8 mouse cellular contexts compared by ENCODE assay signal in genomic region chr14:31129326-31130235, GRCm38 (mm10). TPM values are rescaled to one million over a fixed set of nuclear protein-coding genes. Genes with fewer than 3 reads are reported as not detected.
DNase-seq lines count a peak whose midpoint lies in the region; ATAC-seq and TF ChIP-seq lines count a peak whose summit lies in the region.

No protein-coding gene starts in this region.

- DNase-seq in heart, adult 11 months: peak; percentile 94
- DNase-seq in heart, postnatal 25 days (ENCODE audit: low spot score): no peak
- peak; percentile 20 for DNase-seq in forebrain, embryonic 14.5 days (ENCODE audit: low spot score)
- DNase-seq in liver, adult 2 months (ENCODE audit: extremely low read depth, low read depth, low spot score): no peak
- DNase-seq in stomach, postnatal 0 days (ENCODE audit: low spot score): peak; percentile 12
- no peak for DNase-seq in adrenal gland, postnatal 4 days (ENCODE audit: low spot score in 2 of 2)
- no peak for DNase-seq in thymus, postnatal 0 days (ENCODE audit: low spot score)

- H3K4me2 ChIP-seq in forebrain, embryonic 14.5 days (ENCODE audit: low read length): peak overlapping the region; percentile 68
- H3K4me2 ChIP-seq in stomach, postnatal 0 days (replicated peaks; ENCODE audit: low read depth): peak overlapping the region; percentile 63

- TF ChIP-seq EP300 in stomach, postnatal 0 days (optimal IDR thresholded peaks at IDR 0.05): no peak

- H3K9me3 ChIP-seq in E14TG2a.4 (ENCODE audit: low read length): no peaks in the 10 kb centered on the region
- H3K9me3 ChIP-seq in forebrain, embryonic 14.5 days (replicated peaks; ENCODE audit: control insufficient read depth, low read length): no peaks in the 10 kb centered on the region
- H3K9me3 ChIP-seq in stomach, postnatal 0 days (ENCODE audit: control insufficient read depth, low read length): no peaks in the 10 kb centered on the region

- peaks cover 49% of the 10 kb centered on the region for H3K36me3 ChIP-seq in E14TG2a.4 (ENCODE audit: insufficient read depth, low read length)
- H3K36me3 ChIP-seq in forebrain, embryonic 14.5 days (ENCODE audit: control insufficient read depth, insufficient read depth, low read length): no peaks in the 10 kb centered on the region
- no peaks in the 10 kb centered on the region; the same call in 1 of the 2 replicates for H3K36me3 ChIP-seq in liver, adult 2 months (ENCODE audit: control insufficient read depth, insufficient read depth, low read length)
- no peaks in the 10 kb centered on the region for H3K36me3 ChIP-seq in stomach, postnatal 0 days (ENCODE audit: control insufficient read depth, insufficient read depth, low read length)

- peak overlapping the region; percentile 97 for H3K4me3 ChIP-seq in E14TG2a.4 (replicated peaks; ENCODE audit: low read length)
- H3K4me3 ChIP-seq in forebrain, embryonic 14.5 days (ENCODE audit: low read depth, low read length): peak overlapping the region; percentile 81
- H3K4me3 ChIP-seq in liver, adult 2 months (ENCODE audit: insufficient read depth, low read depth, low read length): peak overlapping the region; percentile 42
- peak overlapping the region; percentile 70; the same call in 1 of the 2 replicates for H3K4me3 ChIP-seq in stomach, postnatal 0 days (ENCODE audit: low read depth, low read length)

- TF ChIP-seq POLR2A in liver, adult 2 months (IDR thresholded peaks at IDR 0.05; ENCODE audit: extremely low read depth, insufficient read depth, low read length): no peak

- H3K27ac ChIP-seq in forebrain, embryonic 14.5 days (ENCODE audit: low read depth, low read length): peak overlapping the region; percentile 82
- no peak overlapping the region for H3K27ac ChIP-seq in liver, adult 2 months (replicated peaks; ENCODE audit: insufficient read depth, low read depth, low read length)
- H3K27ac ChIP-seq in stomach, postnatal 0 days (replicated peaks): peak overlapping the region; percentile 71

- no peak for TF ChIP-seq CTCF in E14TG2a.4 (conservative IDR thresholded peaks at IDR 0.05; ENCODE audit: low read length)
- no peak for TF ChIP-seq CTCF in liver, adult 2 months (IDR thresholded peaks at IDR 0.05; ENCODE audit: low read depth, low read length)
- no peak for TF ChIP-seq CTCF in stomach, postnatal 0 days (IDR thresholded peaks at IDR 0.05; ENCODE audit: low read depth)

- peaks cover 11% of the 10 kb centered on the region; the same call in 1 of the 2 replicates for H3K79me2 ChIP-seq in liver, adult 2 months (ENCODE audit: control insufficient read depth, insufficient read depth, low read length)

- no peak for ATAC-seq in forebrain, embryonic 14.5 days
- no peak for ATAC-seq in stomach, postnatal 0 days (ENCODE audit: low FRiP score, low TSS enrichment)

- WGBS in forebrain, embryonic 14.5 days: 66% methylated on average over 15 of the region's 15 CpGs
- WGBS in liver, adult 2 months: 60% methylated on average over 15 of the region's 15 CpGs
- WGBS in stomach, postnatal 0 days: 62% methylated on average over 15 of the region's 15 CpGs

- peak overlapping the region; percentile 29; the same call in 1 of the 2 replicates for H3K9ac ChIP-seq in forebrain, embryonic 14.5 days (ENCODE audit: low read length)
- H3K9ac ChIP-seq in liver, adult 2 months (ENCODE audit: low read depth, low read length): no peak overlapping the region
- H3K9ac ChIP-seq in stomach, postnatal 0 days (ENCODE audit: low read length): no peak overlapping the region

- peaks cover 12% of the 10 kb centered on the region for H3K27me3 ChIP-seq in E14TG2a.4 (ENCODE audit: insufficient read depth, low read length)
- no peaks in the 10 kb centered on the region for H3K27me3 ChIP-seq in forebrain, embryonic 14.5 days (replicated peaks; ENCODE audit: control insufficient read depth, insufficient read depth, low read length)
- H3K27me3 ChIP-seq in liver, adult 2 months (ENCODE audit: control insufficient read depth, insufficient read depth, low read length): no peaks in the 10 kb centered on the region; the same call in 1 of the 2 replicates
- H3K27me3 ChIP-seq in stomach, postnatal 0 days (ENCODE audit: control insufficient read depth, insufficient read depth, low read length): no peaks in the 10 kb centered on the region

- H3K4me1 ChIP-seq in E14TG2a.4 (replicated peaks; ENCODE audit: low read depth, low read length): peaks cover 82% of the 10 kb centered on the region
- H3K4me1 ChIP-seq in forebrain, embryonic 14.5 days (ENCODE audit: control insufficient read depth, insufficient read depth, low read length): peaks cover 37% of the 10 kb centered on the region
- peaks cover 17% of the 10 kb centered on the region for H3K4me1 ChIP-seq in liver, adult 2 months (ENCODE audit: control insufficient read depth, insufficient read depth, low read length)
- peaks cover 10% of the 10 kb centered on the region for H3K4me1 ChIP-seq in stomach, postnatal 0 days (replicated peaks; ENCODE audit: control insufficient read depth, insufficient read depth)

- intact Hi-C loops in heart, postnatal 25 days (cut with DNase I): loop anchor here (2.0 to 5.0 kb wide), 3 partner anchors 65 to 118 kb away; no protein-coding TSS in a partner anchor

RNA-seq across cellular contexts. Expression of gene Smim4, which starts 0.8 kb away (rescaled TPM):
- 10 to 100 TPM; 60.2 to 61.0 TPM for total RNA-seq in heart, postnatal 25 days (2021)
- polyA plus RNA-seq in forebrain, embryonic 14.5 days (2014; fragmentation: Nextera tagmentation; extraction: Ambion mirVana): 72.1 and 93.8 TPM in 2 replicates
- 30.9 and 35.3 TPM in 2 replicates for total RNA-seq in liver, adult 2 months (2014; rRNA removed)
- polyA plus RNA-seq in liver, adult 2 months (2012; rRNA removed): 63.8 and 65.1 TPM in 2 replicates
- polyA plus RNA-seq in stomach, postnatal 0 days (2015; fragmentation: Nextera tagmentation; extraction: Ambion mirVana): 99.3 and 108 TPM in 2 replicates
- 10 to 100 TPM; 62.0 to 76.4 TPM for total RNA-seq in adrenal gland, postnatal 4 days (2021)
- 244 and 262 TPM in 2 replicates for polyA plus RNA-seq in thymus, postnatal 0 days (2015; fragmentation: Nextera tagmentation; extraction: Ambion mirVana)

RNA-seq across cellular contexts. Expression of gene Nt5dc2, which starts 1.3 kb away (rescaled TPM):
- 10 to 100 TPM; 18.2 to 22.6 TPM for total RNA-seq in heart, postnatal 25 days (2021)
- 225 and 288 TPM in 2 replicates for polyA plus RNA-seq in forebrain, embryonic 14.5 days (2014; fragmentation: Nextera tagmentation; extraction: Ambion mirVana)
- 3.0 and 6.0 TPM in 2 replicates for total RNA-seq in liver, adult 2 months (2014; rRNA removed)
- 14.8 and 17.5 TPM in 2 replicates for polyA plus RNA-seq in liver, adult 2 months (2012; rRNA removed)
- polyA plus RNA-seq in stomach, postnatal 0 days (2015; fragmentation: Nextera tagmentation; extraction: Ambion mirVana): 61.0 and 65.3 TPM in 2 replicates
- total RNA-seq in adrenal gland, postnatal 4 days (2021): 10 to 100 TPM; 82.1 to 84.4 TPM
- polyA plus RNA-seq in thymus, postnatal 0 days (2015; fragmentation: Nextera tagmentation; extraction: Ambion mirVana): 111 and 116 TPM in 2 replicates

RNA-seq across cellular contexts. Expression of gene Stab1, which starts 38.9 kb away (rescaled TPM):
- total RNA-seq in heart, postnatal 25 days (2021): 10 to 100 TPM; 76.4 to 76.8 TPM
- polyA plus RNA-seq in forebrain, embryonic 14.5 days (2014; fragmentation: Nextera tagmentation; extraction: Ambion mirVana): 21.8 and 22.1 TPM in 2 replicates
- 27.0 and 39.5 TPM in 2 replicates for total RNA-seq in liver, adult 2 months (2014; rRNA removed)
- 32.7 and 52.3 TPM in 2 replicates for polyA plus RNA-seq in liver, adult 2 months (2012; rRNA removed)
- 23.7 and 23.9 TPM in 2 replicates for polyA plus RNA-seq in stomach, postnatal 0 days (2015; fragmentation: Nextera tagmentation; extraction: Ambion mirVana)
- 100 to 1,000 TPM in 1 of 2 experiments, 10 to 100 TPM in 1; 94.1 to 101 TPM for total RNA-seq in adrenal gland, postnatal 4 days (2021)
- 8.0 and 8.8 TPM in 2 replicates for polyA plus RNA-seq in thymus, postnatal 0 days (2015; fragmentation: Nextera tagmentation; extraction: Ambion mirVana)

Comparison
In these comparisons a context has a peak if more than half of its experiments do, and no peak if none do; other contexts are left out.
1. DNase-seq: peak in heart, adult 11 months (single experiment), forebrain, embryonic 14.5 days (single experiment) and stomach, postnatal 0 days (single experiment); none in heart, postnatal 25 days (single experiment), liver, adult 2 months (single experiment), adrenal gland, postnatal 4 days (0 of 2) and thymus, postnatal 0 days (single experiment).
2. H3K4me3 ChIP-seq: peak in every context shown above with its lines; median percentile 97 in E14TG2a.4; 81 in forebrain, embryonic 14.5 days; 70 in stomach, postnatal 0 days; 42 in liver, adult 2 months.